Comparison of ENCODE assay signal across 14 mouse cellular contexts in genomic region chr19:21171191-21171590, GRCm38 (mm10).
DNase-seq lines count a peak whose midpoint lies in the region.
"Had no signal": no experiment of that assay in that cellular context is flagged by ENCODE, and none has a peak within 500 bp of the region (broad histone marks: within the 10 kb centered on the region; RNA-seq: fewer than 3 reads in every experiment).

No protein-coding gene starts in this region.

- peak; percentile 79 to 91 for DNase-seq in adrenal gland, adult (ENCODE audit: inconsistent age in 2 of 2, low spot score in 1 of 2)
- no peak for DNase-seq in adrenal gland, postnatal 4 days (ENCODE audit: low spot score in 2 of 2)
- peak; percentile 5 for DNase-seq in ovary, adult 18-20 months (ENCODE audit: low spot score)
- DNase-seq in ovary, postnatal 14 days (ENCODE audit: low spot score) = no peak
- DNase-seq in adrenal gland, adult 8-10 months = peak; percentile 77
- DNase-seq in adrenal gland, postnatal 36 days = peak; percentile 74 to 84
- DNase-seq in kidney, postnatal 25 days = no peak
- no peak for DNase-seq in heart, postnatal 4 days
- DNase-seq: cerebellum, adult 18-20 months; cerebellum, postnatal 10 days; forebrain, postnatal 0 days; gastrocnemius, postnatal 25 days; heart, adult 11 months; heart, postnatal 10 days had no signal

Comparison
In these comparisons a context has a peak if more than half of its experiments do, and no peak if none do; other contexts are left out.
1. DNase-seq: peak in adrenal gland, adult (2 of 2), ovary, adult 18-20 months (single experiment), adrenal gland, adult 8-10 months (single experiment) and adrenal gland, postnatal 36 days (2 of 2); none in adrenal gland, postnatal 4 days (0 of 2), ovary, postnatal 14 days (single experiment), kidney, postnatal 25 days (0 of 2) and heart, postnatal 4 days (single experiment).